Mouse (Mus musculus): Measurements from ENCODE around the gene Hao2. TPM values are rescaled to one million over a fixed set of nuclear protein-coding genes. Genes with fewer than 3 reads are reported as not detected.

Gene Hao2
- total and polyA plus RNA-seq, 3 experiments = not detected

DNA sequence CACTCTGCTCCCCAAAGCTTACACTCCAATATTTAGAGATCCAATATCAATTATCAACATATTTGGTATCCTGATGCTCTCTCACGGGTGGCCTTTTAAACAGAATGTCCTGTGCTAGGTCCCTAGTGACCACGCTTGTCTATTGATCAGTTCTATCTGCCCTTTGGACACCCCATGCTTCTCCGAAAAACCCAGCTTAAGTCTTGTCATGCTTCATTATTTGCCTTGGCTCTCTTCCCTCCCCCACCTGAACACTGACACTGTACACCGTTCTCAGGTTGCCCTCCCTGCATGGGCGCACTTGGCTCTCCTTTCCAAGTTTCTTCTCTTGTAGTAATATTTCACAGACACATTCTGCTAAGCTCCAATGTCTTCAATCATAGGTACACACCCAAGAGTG is 42.8 kb downstream of the Hao2 start:
- Histone ChIP-seq H3K36me3 (ENCODE audit: control insufficient read depth, insufficient read depth, low read length) (no peaks in the 10 kb centered on the region), H3K79me2 (replicated peaks; ENCODE audit: control insufficient read depth, insufficient read depth, low read length) (no peaks in the 10 kb centered on the region), H3K4me3 (no peak overlapping the region), H3K9ac (ENCODE audit: low read depth, low read length) (no peak overlapping the region), H3K27ac (no peak overlapping the region), H3K27me3 (ENCODE audit: control insufficient read depth, insufficient read depth, low read length) (no peaks in the 10 kb centered on the region), H3K4me1 (ENCODE audit: control insufficient read depth, insufficient read depth, low read length) (no peaks in the 10 kb centered on the region)
- WGBS = 81% methylated on average over 5 of the region's 5 CpGs
- TF ChIP-seq POLR2A (IDR thresholded peaks at IDR 0.05; ENCODE audit: insufficient read depth, low read depth, low read length) (no peak), EP300 (IDR thresholded peaks at IDR 0.05; ENCODE audit: insufficient read depth, low read depth, low read length) (no peak), CTCF (IDR thresholded peaks at IDR 0.05) (no peak)
- intact Hi-C loops (cut with DNase I) = no loop called here
- no peak for DNase-seq

DNA sequence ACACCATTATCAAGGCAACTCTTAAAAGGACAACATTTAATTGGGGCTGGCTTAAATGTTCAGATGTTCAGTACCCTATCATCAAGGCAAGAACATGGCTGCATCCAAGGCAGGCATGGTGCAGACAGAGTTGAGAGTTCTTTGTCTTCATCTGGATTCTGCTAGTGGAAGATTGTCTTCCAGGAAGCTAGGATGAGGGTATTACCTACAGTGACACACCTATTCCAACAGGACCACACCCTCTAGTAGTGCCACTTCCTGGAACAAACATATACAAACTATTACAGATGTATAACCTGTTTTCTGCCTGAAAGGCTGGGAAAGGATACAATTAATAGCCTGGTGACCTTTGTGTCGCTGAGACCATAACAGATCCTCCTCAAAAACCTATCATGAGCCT is 44.1 kb downstream of the Hao2 start:
- Histone ChIP-seq H3K9ac (ENCODE audit: low read depth, low read length) (no peak overlapping the region), H3K27ac (no peak overlapping the region), H3K27me3 (ENCODE audit: control insufficient read depth, insufficient read depth, low read length) (no peaks in the 10 kb centered on the region), H3K4me1 (ENCODE audit: control insufficient read depth, insufficient read depth, low read length) (no peaks in the 10 kb centered on the region), H3K79me2 (replicated peaks; ENCODE audit: control insufficient read depth, insufficient read depth, low read length) (no peaks in the 10 kb centered on the region), H3K4me3 (no peak overlapping the region), H3K36me3 (ENCODE audit: control insufficient read depth, insufficient read depth, low read length) (no peaks in the 10 kb centered on the region)
- intact Hi-C loops (cut with DNase I) = no loop called here
- WGBS = 79% methylated on average over 1 of the region's 1 CpGs
- no peak for DNase-seq
- TF ChIP-seq EP300 (IDR thresholded peaks at IDR 0.05; ENCODE audit: insufficient read depth, low read depth, low read length) (no peak), POLR2A (IDR thresholded peaks at IDR 0.05; ENCODE audit: insufficient read depth, low read depth, low read length) (no peak), CTCF (IDR thresholded peaks at IDR 0.05) (no peak)

Other genes starting within 250 kb of the Hao2 start
- gene Hsd3b2, start 168.7 kb downstream of the Hao2 start, total RNA-seq (2021) = not detected
- not detected in 2 replicates for gene Hsd3b2, start 168.7 kb downstream of the Hao2 start, polyA plus RNA-seq (2012; rRNA removed)
- not detected for gene Hsd3b3, start 130.1 kb downstream of the Hao2 start, total RNA-seq (2021)
- gene Hsd3b3, start 130.1 kb downstream of the Hao2 start, polyA plus RNA-seq (2012; rRNA removed) = not detected in 2 replicates
- gene Hsd3b6, start 78.8 kb downstream of the Hao2 start, total RNA-seq (2021) = not detected
- gene Hsd3b6, start 78.8 kb downstream of the Hao2 start, polyA plus RNA-seq (2012; rRNA removed) = not detected in 2 replicates
- gene Hsd3b1, start 33.4 kb downstream of the Hao2 start, total RNA-seq (2021) = not detected
- 0.16 TPM in 1 of 2 replicates, not detected in the other for gene Hsd3b1, start 33.4 kb downstream of the Hao2 start, polyA plus RNA-seq (2012; rRNA removed)
- gene Wars2, start 247.8 kb upstream of the Hao2 start, total RNA-seq (2021) = 1 to 10 TPM; 6.4 to 6.6 TPM
- 3.5 and 4.3 TPM in 2 replicates for gene Wars2, start 247.8 kb upstream of the Hao2 start, polyA plus RNA-seq (2012; rRNA removed)